8 mouse cellular contexts compared by ENCODE assay signal in the genomic region with DNA sequence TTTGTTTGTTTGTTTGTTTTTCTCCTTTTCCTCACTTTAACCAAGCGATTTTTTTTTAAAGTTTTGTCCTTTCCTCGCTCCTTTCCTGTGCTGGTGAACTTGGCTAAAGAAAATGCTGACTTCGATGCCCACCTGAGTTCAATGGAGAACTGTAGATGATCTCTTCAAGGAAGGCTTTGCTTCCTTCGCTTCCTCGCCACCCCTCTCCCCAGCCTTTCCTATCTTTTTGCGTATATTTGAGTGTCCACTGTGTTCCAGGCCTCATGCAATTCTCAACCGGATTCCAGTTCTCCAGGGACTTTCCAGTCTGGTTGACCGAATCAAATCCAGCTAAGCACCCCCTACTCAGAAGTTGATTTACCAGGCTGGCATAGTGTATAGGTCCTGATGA. TPM values are rescaled to one million over a fixed set of nuclear protein-coding genes. Genes with fewer than 3 reads are reported as not detected.
A peak's percentile ranks its signal among the peaks of the same experiment; 100 is the strongest.
DNase-seq lines count a peak whose midpoint lies in the region; ATAC-seq lines count a peak whose summit lies in the region.

No protein-coding gene starts in this region.

- peak overlapping the region; percentile 92 for H3K4me3 ChIP-seq in embryonic facial prominence, embryonic 15.5 days (replicated peaks)
- H3K4me3 ChIP-seq in hindbrain, embryonic 14.5 days (replicated peaks; ENCODE audit: low read length), result peak overlapping the region; percentile 91
- H3K4me3 ChIP-seq in midbrain, embryonic 13.5 days (replicated peaks), result peak overlapping the region; percentile 95

- 55% methylated on average over 8 of the region's 8 CpGs for WGBS in embryonic facial prominence, embryonic 15.5 days
- WGBS in hindbrain, embryonic 14.5 days, result 49% methylated on average over 8 of the region's 8 CpGs
- WGBS in midbrain, embryonic 13.5 days, result 48% methylated on average over 8 of the region's 8 CpGs

- no peaks in the 10 kb centered on the region for H3K27me3 ChIP-seq in embryonic facial prominence, embryonic 15.5 days
- no peaks in the 10 kb centered on the region for H3K27me3 ChIP-seq in hindbrain, embryonic 14.5 days (ENCODE audit: control insufficient read depth, insufficient read depth, low read length)
- H3K27me3 ChIP-seq in midbrain, embryonic 13.5 days, result no peaks in the 10 kb centered on the region

- no peak; the same call in 1 of the 2 replicates for ATAC-seq in embryonic facial prominence, embryonic 15.5 days (ENCODE audit: insufficient number of reproducible peaks, low FRiP score, low TSS enrichment, low read depth)
- peak; percentile 44 for ATAC-seq in hindbrain, embryonic 14.5 days (ENCODE audit: low FRiP score)
- ATAC-seq in midbrain, embryonic 13.5 days, result peak; percentile 58

- H3K9me3 ChIP-seq in embryonic facial prominence, embryonic 15.5 days (replicated peaks), result no peaks in the 10 kb centered on the region
- no peaks in the 10 kb centered on the region for H3K9me3 ChIP-seq in hindbrain, embryonic 14.5 days (ENCODE audit: control insufficient read depth, low read length)
- H3K9me3 ChIP-seq in midbrain, embryonic 13.5 days, result no peaks in the 10 kb centered on the region

- peaks cover 9% of the 10 kb centered on the region; the same call in 1 of the 2 replicates for H3K4me1 ChIP-seq in embryonic facial prominence, embryonic 15.5 days
- H3K4me1 ChIP-seq in hindbrain, embryonic 14.5 days (replicated peaks; ENCODE audit: control insufficient read depth, insufficient read depth, low read length), result peaks cover 18% of the 10 kb centered on the region
- peaks cover 27% of the 10 kb centered on the region for H3K4me1 ChIP-seq in midbrain, embryonic 13.5 days (replicated peaks)

- H3K36me3 ChIP-seq in embryonic facial prominence, embryonic 15.5 days, result no peaks in the 10 kb centered on the region
- no peaks in the 10 kb centered on the region for H3K36me3 ChIP-seq in hindbrain, embryonic 14.5 days (replicated peaks; ENCODE audit: control insufficient read depth, insufficient read depth)
- H3K36me3 ChIP-seq in midbrain, embryonic 13.5 days, result no peaks in the 10 kb centered on the region

- peak; percentile 5 to 10 for DNase-seq in layer of hippocampus, postnatal 25 days (ENCODE audit: extremely low spot score in 1 of 2, low spot score in 1 of 2)
- DNase-seq in layer of hippocampus, adult 8-10 months (ENCODE audit: low spot score in 2 of 2), result no peak
- no peak for DNase-seq in hindbrain, embryonic 14.5 days (ENCODE audit: low spot score)
- no peak for DNase-seq in left cerebral cortex, adult 8-10 months (ENCODE audit: low spot score in 2 of 2)
- DNase-seq in ovary, postnatal 14 days (ENCODE audit: low spot score), result no peak
- no peak for DNase-seq in frontal cortex, postnatal 10 days (ENCODE audit: low spot score in 2 of 2)

- H3K4me2 ChIP-seq in embryonic facial prominence, embryonic 15.5 days (replicated peaks), result peak overlapping the region; percentile 48
- H3K4me2 ChIP-seq in hindbrain, embryonic 14.5 days (replicated peaks), result peak overlapping the region; percentile 64
- H3K4me2 ChIP-seq in midbrain, embryonic 13.5 days (replicated peaks), result peak overlapping the region; percentile 64

- peak overlapping the region; percentile 99; the same call in 1 of the 2 replicates for H3K27ac ChIP-seq in embryonic facial prominence, embryonic 15.5 days (replicated peaks)
- H3K27ac ChIP-seq in hindbrain, embryonic 14.5 days, result no peak overlapping the region
- no peak overlapping the region for H3K27ac ChIP-seq in midbrain, embryonic 13.5 days

- H3K9ac ChIP-seq in embryonic facial prominence, embryonic 15.5 days, result no peak overlapping the region
- H3K9ac ChIP-seq in hindbrain, embryonic 14.5 days, result no peak overlapping the region
- H3K9ac ChIP-seq in midbrain, embryonic 13.5 days (replicated peaks), result 0 out of 2 replicates have a peak overlapping the region, but pooled peaks have one; percentile 3

RNA-seq across cellular contexts. Expression of a gene that starts 0.3 kb away (rescaled TPM):
- total RNA-seq in layer of hippocampus, postnatal 25 days (2021), result 10 to 100 TPM; 29.7 to 32.5 TPM
- total RNA-seq in layer of hippocampus, adult 8-10 months (2022), result 10 to 100 TPM; 28.1 to 35.0 (median 31.2) TPM
- polyA plus RNA-seq in embryonic facial prominence, embryonic 15.5 days (2015; fragmentation: Nextera tagmentation; extraction: Ambion mirVana), result 48.2 and 50.1 TPM in 2 replicates
- polyA plus RNA-seq in hindbrain, embryonic 14.5 days (2014; fragmentation: Nextera tagmentation; extraction: Ambion mirVana), result 60.9 and 67.1 TPM in 2 replicates
- 98.4 and 104 TPM in 2 replicates for polyA plus RNA-seq in midbrain, embryonic 13.5 days (2015; fragmentation: Nextera tagmentation; extraction: Ambion mirVana)
- 10 to 100 TPM; 32.7 to 38.1 (median 35.5) TPM for total RNA-seq in left cerebral cortex, adult 8-10 months (2022)

Comparison
In these comparisons a context has a peak if more than half of its experiments do, and no peak if none do; other contexts are left out.
1. DNase-seq: peak in layer of hippocampus, postnatal 25 days (2 of 2); none in layer of hippocampus, adult 8-10 months (0 of 2), hindbrain, embryonic 14.5 days (single experiment), left cerebral cortex, adult 8-10 months (0 of 2), ovary, postnatal 14 days (single experiment) and frontal cortex, postnatal 10 days (0 of 2).
2. Peak in every context shown above with its lines, with median percentiles within 50 percentile points of each other: H3K4me2 ChIP-seq and H3K4me3 ChIP-seq.